In the genomic region with DNA sequence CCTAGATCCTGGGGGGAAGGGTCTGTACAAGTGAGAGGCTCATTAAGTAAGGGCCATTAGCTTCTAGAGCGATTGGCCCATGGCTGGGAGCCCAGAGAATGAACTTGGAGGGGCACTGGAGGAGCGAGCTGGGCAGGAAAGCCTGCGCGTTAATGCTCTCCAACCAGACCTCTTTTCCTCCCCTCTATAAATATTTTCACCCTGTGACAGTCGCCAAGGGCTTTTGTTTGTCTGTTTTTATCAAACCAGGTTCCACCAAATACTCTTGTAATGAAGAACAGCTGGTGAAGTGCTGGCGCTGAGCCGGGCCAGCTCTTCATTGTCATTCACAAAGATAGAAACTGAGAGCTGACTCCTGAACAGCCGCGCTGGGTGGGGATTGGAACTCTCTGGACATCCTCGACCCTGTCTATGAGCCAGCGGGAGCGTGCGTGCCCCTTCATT, we compare ENCODE assay signal across 8 mouse cellular contexts.
DNase-seq lines count a peak whose midpoint lies in the region; ATAC-seq lines count a peak whose summit lies in the region.

No protein-coding gene starts in this region.

- no peaks in the 10 kb centered on the region for H3K36me3 ChIP-seq in hindbrain, embryonic 15.5 days

- H3K4me1 ChIP-seq in hindbrain, embryonic 15.5 days (replicated peaks), result peaks cover 29% of the 10 kb centered on the region

- H3K4me2 ChIP-seq in hindbrain, embryonic 15.5 days, result peak overlapping the region; percentile 43

- H3K9me3 ChIP-seq in hindbrain, embryonic 15.5 days, result no peaks in the 10 kb centered on the region

- no peaks in the 10 kb centered on the region for H3K27me3 ChIP-seq in hindbrain, embryonic 15.5 days

- H3K9ac ChIP-seq in hindbrain, embryonic 15.5 days, result peak overlapping the region; percentile 11; the same call in 1 of the 2 replicates

- peak; percentile 55 to 60 for DNase-seq in cerebellum, postnatal 10 days
- DNase-seq in Muller cell, postnatal 12 days (ENCODE audit: inconsistent ontology term), result peak; percentile 44
- peak; percentile 76 for DNase-seq in gastrocnemius, postnatal 14 days
- peak; percentile 50 for DNase-seq in mesoderm, embryonic 11.5 days (ENCODE audit: low read depth, low spot score)
- no peak for DNase-seq in spleen, postnatal 14 days (ENCODE audit: low spot score in 2 of 2)
- DNase-seq in cerebellum, adult 9-11 months, result no peak

- peak overlapping the region; percentile 82 for H3K27ac ChIP-seq in hindbrain, embryonic 15.5 days (replicated peaks)

- intact Hi-C loops in gastrocnemius, postnatal 14 days (cut with DNase I; ENCODE audit: low total_unique reads), result no loop called here

- peak overlapping the region; percentile 4 for H3K4me3 ChIP-seq in hindbrain, embryonic 15.5 days

- 12% methylated on average over 13 of the region's 13 CpGs for WGBS in hindbrain, embryonic 15.5 days

- no peak for ATAC-seq in cerebellum, adult (ENCODE audit: insufficient number of reproducible peaks, low FRiP score, low TSS enrichment)
- ATAC-seq in hindbrain, embryonic 15.5 days (ENCODE audit: low FRiP score, low read depth), result peak; percentile 82

Comparison
In these comparisons a context has a peak if more than half of its experiments do, and no peak if none do; other contexts are left out.
1. DNase-seq: peak in cerebellum, postnatal 10 days (2 of 2), Muller cell, postnatal 12 days (single experiment), gastrocnemius, postnatal 14 days (single experiment) and mesoderm, embryonic 11.5 days (single experiment); none in spleen, postnatal 14 days (0 of 2) and cerebellum, adult 9-11 months (single experiment).